Mouse (Mus musculus) MEL (cell line): ENCODE results near the gene Cers5.

Source experiments
- BHLHE40 ChIP-seq: IDR thresholded peaks from 2 replicates; pipeline ENCODE4 v1.6.1; 2012; ENCODE audit warnings: low read depth, mild to moderate bottlenecking, inconsistent platforms, low read length, improper control_type of control experiment, borderline replicate concordance
- CTCF ChIP-seq, 3 experiments: IDR thresholded peaks in 2 of 3; conservative IDR thresholded peaks in 1 of 3; 2 replicates each; pipeline ENCODE4 v1.5.1; 2011 to 2012; ENCODE audit warnings: low read length in 3 of 3, low read depth in 2 of 3, mild to moderate bottlenecking in 2 of 3, improper control_type of control experiment in 1 of 3, inconsistent platforms in 1 of 3, mixed read lengths in 1 of 3, moderate library complexity in 1 of 3; ENCODE audit not compliant: control insufficient read depth in 1 of 3, insufficient read depth in 1 of 3, poor library complexity in 1 of 3, severe bottlenecking in 1 of 3
- GATA1 ChIP-seq: IDR thresholded peaks from 2 replicates; pipeline ENCODE4 v1.6.1; 2011; ENCODE audit warnings: low read depth, low read length, improper control_type of control experiment
- POLR2A ChIP-seq, 2 experiments: IDR thresholded peaks; 2 replicates each; pipeline ENCODE4 v1.6.1; 2011 to 2012; ENCODE audit warnings: low read length in 2 of 2, mild to moderate bottlenecking in 2 of 2, control low read depth in 1 of 2, improper control_type of control experiment in 1 of 2, low read depth in 1 of 2, moderate library complexity in 1 of 2; ENCODE audit not compliant: control insufficient read depth in 1 of 2, insufficient read depth in 1 of 2, poor library complexity in 1 of 2

DNA sequence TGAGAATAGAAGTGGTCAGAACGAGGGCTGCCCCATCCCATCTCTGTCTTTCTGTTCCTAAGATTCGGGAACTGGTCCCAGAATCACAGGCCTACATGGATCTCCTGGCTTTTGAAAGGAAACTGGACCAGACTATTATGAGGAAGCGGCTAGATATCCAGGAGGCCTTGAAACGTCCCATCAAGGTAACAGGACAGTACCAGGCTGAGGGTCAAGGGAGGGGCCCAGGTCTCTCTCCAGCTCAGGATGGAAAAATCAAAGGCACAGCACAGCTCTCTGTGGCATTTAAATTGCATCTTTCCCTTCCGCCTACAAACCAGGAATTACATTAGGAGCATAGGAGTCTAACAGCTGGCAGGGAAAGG lies 69.0 kb downstream of the Cers5 start:
- TF ChIP-seq CTCF (IDR thresholded peaks at IDR 0.05 in 2 of 3, conservative IDR thresholded peaks at IDR 0.05 in 1 of 3; ENCODE audit: control insufficient read depth in 1 of 3, insufficient read depth in 1 of 3, low read depth in 2 of 3, low read length in 3 of 3, poor library complexity in 1 of 3, severe bottlenecking in 1 of 3) (no peak), POLR2A (IDR thresholded peaks at IDR 0.05; ENCODE audit: control insufficient read depth in 1 of 2, insufficient read depth in 1 of 2, low read depth in 1 of 2, low read length in 2 of 2, poor library complexity in 1 of 2) (no peak), GATA1 (no peak), BHLHE40 (no peak)
